Mouse (Mus musculus) kidney, postnatal 10 days (tissue): Measurements from ENCODE around the gene Slu7.

Experiments used
- DNase-seq: peaks from one replicate; pipeline ENCODE4 v3.0.0; 2021; ENCODE audit warnings: mixed read lengths

Slu7 gene

GRCm38 (mm10) chr11:43492663-43493062, 59.1 kb downstream of the Slu7 start:
- DNase-seq, result peak; percentile 88

- peak; percentile 84 for DNase-seq
Observed at GRCm38 (mm10) chr11:43493815-43494409, 60.4 kb downstream of the Slu7 start.

GRCm38 (mm10) chr11:43495037-43495436, 61.5 kb downstream of the Slu7 start:
- DNase-seq, result no peak

GRCm38 (mm10) chr11:43495532-43495931, 62.0 kb downstream of the Slu7 start:
- DNase-seq, result peak; percentile 86
